Mouse (Mus musculus) kidney, postnatal 36 days (tissue): ENCODE data around the gene P2rx1.
A peak's percentile ranks its signal among the peaks of the same experiment; 100 is the strongest.

Experiments used
- DNase-seq, 2 experiments: peaks; one replicate each; pipeline ENCODE4 v3.0.0; 2021 to 2022; ENCODE audit warnings: mixed read lengths in 2 of 2

The P2rx1 gene

GRCm38 (mm10) chr11:72989044-72989443 lies 9.9 kb upstream of the P2rx1 start:
- DNase-seq, result no peak

- DNase-seq, result no peak
Measured at GRCm38 (mm10) chr11:72990688-72991087, 8.2 kb upstream of the P2rx1 start.

GRCm38 (mm10) chr11:72991961-72992360 lies 6.9 kb upstream of the P2rx1 start:
- no peak for DNase-seq

GRCm38 (mm10) chr11:72996346-72996745 lies 2.6 kb upstream of the P2rx1 start:
- DNase-seq, result peak in 1 of 2 experiments; percentile 55

- no peak for DNase-seq
Measured at GRCm38 (mm10) chr11:72996781-72997180, 2.1 kb upstream of the P2rx1 start.

- no peak for DNase-seq
Measured at GRCm38 (mm10) chr11:72997529-72998326, 1.2 kb upstream of the P2rx1 start.

GRCm38 (mm10) chr11:73001029-73001428 lies 2.1 kb downstream of the P2rx1 start:
- DNase-seq, result peak; percentile 78 to 88

GRCm38 (mm10) chr11:73006377-73006776 lies 7.5 kb downstream of the P2rx1 start:
- DNase-seq, result peak; percentile 73 to 81

- DNase-seq, result no peak
Measured at GRCm38 (mm10) chr11:73007113-73007512, 8.2 kb downstream of the P2rx1 start.

GRCm38 (mm10) chr11:73007698-73008481 lies 9.0 kb downstream of the P2rx1 start:
- peak; percentile 56 to 89 for DNase-seq

GRCm38 (mm10) chr11:73008826-73009225 lies 9.9 kb downstream of the P2rx1 start:
- no peak for DNase-seq

- no peak for DNase-seq
Measured at GRCm38 (mm10) chr11:73009531-73010274, 10.8 kb downstream of the P2rx1 start.

GRCm38 (mm10) chr11:73013981-73014380 lies 15.1 kb downstream of the P2rx1 start:
- peak; percentile 81 to 83 for DNase-seq

- peak; percentile 83 for DNase-seq
Measured at GRCm38 (mm10) chr11:73014831-73015344, 16.0 kb downstream of the P2rx1 start.

- peak; percentile 45 to 71 for DNase-seq
Measured at GRCm38 (mm10) chr11:73015391-73016102, 16.6 kb downstream of the P2rx1 start.

GRCm38 (mm10) chr11:73016103-73016420 lies 17.2 kb downstream of the P2rx1 start:
- DNase-seq, result no peak

GRCm38 (mm10) chr11:73018471-73019146 lies 19.7 kb downstream of the P2rx1 start, which contains the start of gene Camkk1:
Gene Camkk1 (plus strand): TSS chr11:73019008.
- DNase-seq, result peak; percentile 93 to 95

- DNase-seq, result peak in 1 of 2 experiments; percentile 55
Measured at GRCm38 (mm10) chr11:73019147-73019795, 20.4 kb downstream of the P2rx1 start.

GRCm38 (mm10) chr11:73020953-73021800 lies 22.3 kb downstream of the P2rx1 start:
- no peak for DNase-seq

- DNase-seq, result no peak
Measured at GRCm38 (mm10) chr11:73023099-73023498, 24.2 kb downstream of the P2rx1 start.
